In genomic region chr1:99134129-99134528, GRCm38 (mm10) we compare ENCODE assay signal across 17 mouse cellular contexts.
"Had no signal": no experiment of that assay in that cellular context is flagged by ENCODE, and none has a peak within 500 bp of the region (broad histone marks: within the 10 kb centered on the region; RNA-seq: fewer than 3 reads in every experiment).

No protein-coding gene starts in this region.

- H3K27me3 ChIP-seq: neural tube, embryonic 12.5 days; neural tube, embryonic 13.5 days; neural tube, embryonic 15.5 days; stomach, embryonic 15.5 days had no signal

- DNase-seq: retina, postnatal 1 day; right cerebral cortex, adult 18-20 months; right cerebral cortex, postnatal 14 days; right cerebral cortex, postnatal 25 days; right cerebral cortex, postnatal 4 days; spleen, adult 18-20 months; thymus, adult 18-20 months; thymus, adult 2 months; thymus, postnatal 14 days; thymus, postnatal 25 days; thymus, postnatal 36 days; thymus, postnatal 4 days had no signal

- H3K9me3 ChIP-seq: neural tube, embryonic 12.5 days; neural tube, embryonic 13.5 days; neural tube, embryonic 15.5 days; stomach, embryonic 15.5 days had no signal

- H3K36me3 ChIP-seq: neural tube, embryonic 12.5 days; neural tube, embryonic 13.5 days; neural tube, embryonic 15.5 days; stomach, embryonic 15.5 days had no signal

- H3K4me3 ChIP-seq: neural tube, embryonic 12.5 days; neural tube, embryonic 13.5 days; neural tube, embryonic 15.5 days; stomach, embryonic 15.5 days had no signal

- H3K4me1 ChIP-seq: neural tube, embryonic 12.5 days; neural tube, embryonic 13.5 days; neural tube, embryonic 15.5 days; stomach, embryonic 15.5 days had no signal

- H3K9ac ChIP-seq: neural tube, embryonic 12.5 days; neural tube, embryonic 13.5 days; neural tube, embryonic 15.5 days; stomach, embryonic 15.5 days had no signal

- H3K27ac ChIP-seq: neural tube, embryonic 12.5 days; neural tube, embryonic 13.5 days; neural tube, embryonic 15.5 days; stomach, embryonic 15.5 days; stomach, postnatal 0 days had no signal
